In the genomic region with DNA sequence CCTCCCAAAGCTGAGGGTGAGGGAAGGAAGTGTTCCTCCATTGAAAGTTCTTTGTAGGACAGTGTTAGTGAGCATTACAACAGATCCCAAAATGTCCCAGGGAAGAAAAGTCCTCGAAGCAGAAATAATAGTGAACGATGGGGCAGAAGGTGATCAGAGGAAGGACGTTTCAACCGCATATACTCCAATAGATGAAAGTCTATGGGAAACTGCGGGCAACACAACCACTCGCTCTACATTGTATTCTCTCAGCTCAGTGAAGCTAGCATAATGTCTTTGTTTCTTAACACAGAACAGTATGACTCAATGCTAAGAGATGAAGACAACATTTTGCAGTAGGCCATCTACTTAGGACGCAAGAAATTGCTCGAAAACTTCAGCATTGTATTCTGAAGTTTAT, we compare ENCODE assay signal across 24 mouse cellular contexts.
A peak's percentile ranks its signal among the peaks of the same experiment; 100 is the strongest.
DNase-seq lines count a peak whose midpoint lies in the region; ATAC-seq lines count a peak whose summit lies in the region.
"Had no signal": no experiment of that assay in that cellular context is flagged by ENCODE, and none has a peak within 500 bp of the region (broad histone marks: within the 10 kb centered on the region; RNA-seq: fewer than 3 reads in every experiment).

No protein-coding gene starts in this region.

- no peaks in the 10 kb centered on the region for H3K9me3 ChIP-seq in embryonic facial prominence, embryonic 14.5 days (ENCODE audit: control insufficient read depth, low read length)
- H3K9me3 ChIP-seq in embryonic facial prominence, embryonic 10.5 days = no peaks in the 10 kb centered on the region

- H3K27ac ChIP-seq in embryonic facial prominence, embryonic 14.5 days (replicated peaks; ENCODE audit: low read depth, low read length) = no peak overlapping the region
- no peak overlapping the region for H3K27ac ChIP-seq in embryonic facial prominence, embryonic 10.5 days (replicated peaks)

- no peak; the same call in 1 of the 2 replicates for ATAC-seq in embryonic facial prominence, embryonic 14.5 days (ENCODE audit: low read depth)
- ATAC-seq in inflammation-experienced regulatory T-cells, adult 6 months = no peak
- ATAC-seq: activated CD4-positive, CD25-positive, alpha-beta regulatory T cell, adult 4 months; CD4-positive, CD25-positive, alpha-beta regulatory T cell, adult 4 months; Patski had no signal

- H3K4me2 ChIP-seq in embryonic facial prominence, embryonic 14.5 days (ENCODE audit: low read depth, low read length) = no peak overlapping the region

- H3K4me3 ChIP-seq in embryonic facial prominence, embryonic 14.5 days (ENCODE audit: low read depth, low read length) = no peak overlapping the region
- H3K4me3 ChIP-seq in embryonic facial prominence, embryonic 10.5 days = no peak overlapping the region

- no peaks in the 10 kb centered on the region for H3K27me3 ChIP-seq in embryonic facial prominence, embryonic 14.5 days (replicated peaks; ENCODE audit: control insufficient read depth, insufficient read depth, low read length)
- no peaks in the 10 kb centered on the region for H3K27me3 ChIP-seq in embryonic facial prominence, embryonic 10.5 days (replicated peaks; ENCODE audit: low read depth, poor library complexity, severe bottlenecking)
- H3K27me3 ChIP-seq: CH12.LX had no signal

- H3K9ac ChIP-seq in embryonic facial prominence, embryonic 14.5 days (ENCODE audit: low read depth, low read length) = no peak overlapping the region

- peak; percentile 12 for DNase-seq in embryonic facial prominence, embryonic 14.5 days (ENCODE audit: low spot score)
- DNase-seq in embryonic facial prominence, embryonic 10.5 days (ENCODE audit: low spot score) = no peak
- DNase-seq in Muller cell, postnatal 12 days (ENCODE audit: inconsistent ontology term) = peak; percentile 95
- peak; percentile 72 for DNase-seq in retina, embryonic 14.5 days (ENCODE audit: low spot score)
- DNase-seq in retina, postnatal 1 day = peak; percentile 87
- DNase-seq in layer of hippocampus, adult 9-10 months (ENCODE audit: low spot score) = no peak
- no peak for DNase-seq in adrenal gland, postnatal 4 days (ENCODE audit: low spot score in 2 of 2)
- DNase-seq: adrenal gland, adult 2 months; adrenal gland, adult 8-10 months; adrenal gland, postnatal 10 days; adrenal gland, postnatal 14 days; adrenal gland, postnatal 25 days; adrenal gland, postnatal 36 days; B cell, adult 2 months; cerebellum, adult 11 months; cerebellum, adult 11-12 months; cerebellum, adult 18-20 months; cerebellum, adult 2 months had no signal

- H3K4me1 ChIP-seq in embryonic facial prominence, embryonic 14.5 days (ENCODE audit: control insufficient read depth, insufficient read depth, low read length) = no peaks in the 10 kb centered on the region
- no peaks in the 10 kb centered on the region for H3K4me1 ChIP-seq in embryonic facial prominence, embryonic 10.5 days

- WGBS in embryonic facial prominence, embryonic 14.5 days = 84% methylated on average over 8 of the region's 8 CpGs
- WGBS in embryonic facial prominence, embryonic 10.5 days = 88% methylated on average over 8 of the region's 8 CpGs

- H3K36me3 ChIP-seq in embryonic facial prominence, embryonic 14.5 days (ENCODE audit: control insufficient read depth, insufficient read depth, low read length) = no peaks in the 10 kb centered on the region
- H3K36me3 ChIP-seq in embryonic facial prominence, embryonic 10.5 days (replicated peaks) = no peaks in the 10 kb centered on the region
- H3K36me3 ChIP-seq: G1E had no signal

Comparison
In these comparisons a context has a peak if more than half of its experiments do, and no peak if none do; other contexts are left out.
1. DNase-seq: peak in embryonic facial prominence, embryonic 14.5 days (single experiment), Muller cell, postnatal 12 days (single experiment), retina, embryonic 14.5 days (single experiment) and retina, postnatal 1 day (single experiment); none in embryonic facial prominence, embryonic 10.5 days (single experiment), layer of hippocampus, adult 9-10 months (single experiment) and adrenal gland, postnatal 4 days (0 of 2).